In the genomic region with DNA sequence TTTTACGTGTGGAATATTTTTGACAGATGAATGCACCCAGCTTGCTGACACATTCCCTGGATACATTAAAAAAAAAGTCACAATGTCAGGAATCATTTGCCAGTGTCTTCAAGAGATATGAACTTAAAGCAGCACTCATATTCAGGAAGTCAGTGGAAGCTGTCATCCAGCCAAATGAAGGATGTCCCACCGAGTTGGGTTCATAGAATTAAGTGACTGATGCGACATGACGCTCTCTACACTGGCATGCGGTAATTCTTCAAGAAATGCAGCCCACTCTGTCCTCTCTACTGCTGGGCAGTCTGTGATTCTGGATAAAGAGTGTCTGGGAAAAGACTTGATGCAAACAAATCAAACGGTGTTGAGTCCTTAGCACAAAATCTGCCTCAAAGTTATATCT, we compare ENCODE assay signal across 24 mouse cellular contexts.
"Had no signal": no experiment of that assay in that cellular context is flagged by ENCODE, and none has a peak within 500 bp of the region (broad histone marks: within the 10 kb centered on the region; RNA-seq: fewer than 3 reads in every experiment).

No protein-coding gene starts in this region.

- H3K4me1 ChIP-seq: kidney, embryonic 15.5 days; limb, embryonic 10.5 days; limb, embryonic 13.5 days; liver, embryonic 12.5 days; liver, embryonic 15.5 days; megakaryocyte, embryonic 14.5 days; midbrain, embryonic 10.5 days; neural tube, embryonic 13.5 days; stomach, embryonic 15.5 days had no signal

- H3K9ac ChIP-seq: kidney, embryonic 15.5 days; limb, embryonic 13.5 days; liver, embryonic 12.5 days; liver, embryonic 15.5 days; lung, embryonic 15.5 days; neural tube, embryonic 13.5 days; stomach, embryonic 15.5 days had no signal

- DNase-seq: kidney, adult 11 months; kidney, adult 8-10 months; kidney, postnatal 10 days; kidney, postnatal 36 days; layer of hippocampus, postnatal 36 days; liver; lung, adult 18-20 months; lung, postnatal 10 days; midbrain, embryonic 14.5 days; right cerebral cortex, adult 18-20 months; right cerebral cortex, postnatal 14 days; right cerebral cortex, postnatal 4 days; thymus, postnatal 25 days had no signal

- H3K4me3 ChIP-seq: kidney, embryonic 15.5 days; left cerebral cortex, adult 2 months; limb, embryonic 10.5 days; limb, embryonic 13.5 days; liver, embryonic 12.5 days; liver, embryonic 15.5 days; lung, embryonic 15.5 days; megakaryocyte, embryonic 14.5 days; midbrain, embryonic 10.5 days; neural tube, embryonic 13.5 days; stomach, embryonic 15.5 days had no signal

- H3K4me2 ChIP-seq: kidney, embryonic 15.5 days; limb, embryonic 13.5 days; liver, embryonic 12.5 days; liver, embryonic 15.5 days; lung, embryonic 15.5 days; neural tube, embryonic 13.5 days; stomach, embryonic 15.5 days had no signal

- H3K36me3 ChIP-seq: kidney, embryonic 15.5 days; limb, embryonic 10.5 days; limb, embryonic 13.5 days; liver, embryonic 12.5 days; liver, embryonic 15.5 days; lung, embryonic 15.5 days; midbrain, embryonic 10.5 days; neural tube, embryonic 13.5 days; stomach, embryonic 15.5 days had no signal

- H3K9me3 ChIP-seq: kidney, embryonic 15.5 days; limb, embryonic 10.5 days; limb, embryonic 13.5 days; liver, embryonic 12.5 days; liver, embryonic 15.5 days; lung, embryonic 15.5 days; midbrain, embryonic 10.5 days; neural tube, embryonic 13.5 days; stomach, embryonic 15.5 days had no signal

- H3K27ac ChIP-seq: kidney, embryonic 15.5 days; left cerebral cortex, adult 2 months; limb, embryonic 10.5 days; limb, embryonic 13.5 days; liver, embryonic 12.5 days; liver, embryonic 15.5 days; lung, embryonic 15.5 days; midbrain, embryonic 10.5 days; neural tube, embryonic 13.5 days; stomach, embryonic 15.5 days had no signal

- H3K27me3 ChIP-seq: limb, embryonic 13.5 days; liver, embryonic 12.5 days; liver, embryonic 15.5 days; lung, embryonic 15.5 days; megakaryocyte, embryonic 14.5 days; neural tube, embryonic 13.5 days; stomach, embryonic 15.5 days had no signal

- ATAC-seq: liver, embryonic 12.5 days had no signal
